Mouse (Mus musculus) neural tube, embryonic 12.5 days (tissue): ENCODE results near the gene Zbtb41. TPM values are rescaled to one million over a fixed set of nuclear protein-coding genes. Genes with fewer than 3 reads are reported as not detected.
A peak's percentile ranks its signal among the peaks of the same experiment; 100 is the strongest.
"Not testable (repeated sequence)": the region's sequence is repeated elsewhere in the genome, so short reads cannot be mapped to it uniquely, and the experiment has no call there.

Experiments
- ATAC-seq: fragments of 200-750 bp; cut with Nextera tagmentation; 2 replicates; pipeline ENCODE4 v1.8.0; 2017; ENCODE audit warnings: low read depth, mild to moderate bottlenecking, moderate TSS enrichment, moderate library complexity; ENCODE audit not compliant: low FRiP score
- H3K27ac ChIP-seq: fragments of 300-500 bp; sonication (generic); 2 replicates; pipeline ENCODE4 v1.5.1; 2016
- H3K27me3 ChIP-seq: fragments of 300-500 bp; sonication (generic); replicated peaks from 2 replicates; pipeline ENCODE4 v1.6.1; 2016; ENCODE audit warnings: mild to moderate bottlenecking
- H3K36me3 ChIP-seq: fragments of 300-500 bp; sonication (generic); 2 replicates; pipeline ENCODE4 v1.6.1; 2016; ENCODE audit warnings: mild to moderate bottlenecking
- H3K4me1 ChIP-seq: fragments of 300-500 bp; sonication (generic); 2 replicates; pipeline ENCODE4 v1.6.1; 2016
- H3K4me2 ChIP-seq: fragments of 300-500 bp; sonication (generic); replicated peaks from 2 replicates; pipeline ENCODE4 v1.6.1; 2016; ENCODE audit warnings: mild to moderate bottlenecking
- H3K4me3 ChIP-seq: fragments of 300-500 bp; sonication (generic); 2 replicates; pipeline ENCODE4 v1.5.1; 2016
- H3K9ac ChIP-seq: fragments of 300-500 bp; sonication (generic); 2 replicates; pipeline ENCODE4 v1.6.1; 2016; ENCODE audit warnings: mild to moderate bottlenecking
- H3K9me3 ChIP-seq: fragments of 300-500 bp; sonication (generic); 2 replicates; pipeline ENCODE4 v1.6.1; 2016; ENCODE audit warnings: mild to moderate bottlenecking
- WGBS: fragments of 180-500 bp; shearing (Covaris S2); methylation state at CpG from one replicate; pipeline ENCODE4 v1.1.7; 2016; 5-methylcytosine and 5-hydroxymethylcytosine counted together
- polyA plus RNA-seq: library from polyadenylated mRNA; unstranded; fragments of >200 nt; fragmentation: Nextera tagmentation; extraction: Ambion mirVana; gene quantifications from 2 replicates; pipeline ENCODE4 v1.2.1, GENCODE M21; 2016

Gene Zbtb41
- polyA plus RNA-seq, result 14.1 and 15.0 TPM in 2 replicates

GRCm38 (mm10) chr1:139421875-139422791, at the start of gene Zbtb41:
Gene Zbtb41 (plus strand): TSS chr1:139422288.
- peaks cover 31% of the 10 kb centered on the region for H3K4me1 ChIP-seq
- H3K4me3 ChIP-seq, result peak within 1 kb of the TSS; percentile 84
- H3K9ac ChIP-seq, result peak within 1 kb of the TSS; percentile 92
- under 1% methylated on average over 71 of the region's 88 CpGs for WGBS
- H3K4me2 ChIP-seq, result peak within 1 kb of the TSS; percentile 61
- peak within 1 kb of the TSS; percentile 82 for H3K27ac ChIP-seq
- peak; percentile 95 for ATAC-seq
- H3K9me3 ChIP-seq, result no peaks in the 10 kb centered on the region
- no peaks in the 10 kb centered on the region for H3K27me3 ChIP-seq
- H3K36me3 ChIP-seq, result 0 out of 2 replicates have a peak, but pooled peaks cover 3% of the 10 kb centered on the region

GRCm38 (mm10) chr1:139375900-139376299, 46.2 kb upstream of the Zbtb41 start:
- H3K9ac ChIP-seq, result no peak overlapping the region
- no peaks in the 10 kb centered on the region for H3K36me3 ChIP-seq
- ATAC-seq, result peak; percentile 67
- H3K4me3 ChIP-seq, result no peak overlapping the region
- no peaks in the 10 kb centered on the region for H3K27me3 ChIP-seq
- peak overlapping the region; percentile 44 for H3K4me2 ChIP-seq
- H3K4me1 ChIP-seq, result peaks cover 10% of the 10 kb centered on the region; the same call in 1 of the 2 replicates
- WGBS, result 17% methylated on average over 6 of the region's 6 CpGs
- no peak overlapping the region for H3K27ac ChIP-seq
- no peaks in the 10 kb centered on the region for H3K9me3 ChIP-seq

GRCm38 (mm10) chr1:139376638-139377286, 45.3 kb upstream of the Zbtb41 start, which contains the start of gene Crb1:
Gene Crb1 (minus strand): TSS chr1:139377100.
- H3K4me3 ChIP-seq, result peak within 1 kb of the TSS; percentile 21; the same call in 1 of the 2 replicates

GRCm38 (mm10) chr1:139378861-139379620, 43.0 kb upstream of the Zbtb41 start:
- no peak overlapping the region for H3K9ac ChIP-seq
- H3K27ac ChIP-seq, result no peak overlapping the region
- no peaks in the 10 kb centered on the region for H3K27me3 ChIP-seq
- peaks cover 10% of the 10 kb centered on the region; the same call in 1 of the 2 replicates for H3K4me1 ChIP-seq
- H3K36me3 ChIP-seq, result no peaks in the 10 kb centered on the region
- peak; percentile 49 for ATAC-seq
- no peaks in the 10 kb centered on the region for H3K9me3 ChIP-seq
- no peak overlapping the region for H3K4me3 ChIP-seq
- H3K4me2 ChIP-seq, result no peak overlapping the region
- 36% methylated on average over 11 of the region's 11 CpGs for WGBS

More at GRCm38 (mm10) chr1:139376638-139377286, 45.3 kb upstream of the Zbtb41 start, which contains the start of gene Crb1:
- Histone ChIP-seq H3K9me3 (no peaks in the 10 kb centered on the region), H3K27ac (no peak within 1 kb of the TSS), H3K9ac (no peak within 1 kb of the TSS), H3K4me2 (peak within 1 kb of the TSS; percentile 44), H3K36me3 (no peaks in the 10 kb centered on the region), H3K27me3 (no peaks in the 10 kb centered on the region), H3K4me1 (peaks cover 10% of the 10 kb centered on the region; the same call in 1 of the 2 replicates)
- 9% methylated on average over 5 of the region's 5 CpGs for WGBS
- ATAC-seq, result peak; percentile 63

- Histone ChIP-seq H3K27ac (no peak overlapping the region), H3K36me3 (no peaks in the 10 kb centered on the region), H3K27me3 (no peaks in the 10 kb centered on the region), H3K4me3 (no peak overlapping the region), H3K4me1 (peaks cover 10% of the 10 kb centered on the region; the same call in 1 of the 2 replicates), H3K9me3 (no peaks in the 10 kb centered on the region), H3K4me2 (no peak overlapping the region), H3K9ac (no peak overlapping the region)
- ATAC-seq, result peak; percentile 19
- WGBS, result 34% methylated on average over 4 of the region's 4 CpGs
Observed at GRCm38 (mm10) chr1:139379621-139379984, 42.5 kb upstream of the Zbtb41 start.

GRCm38 (mm10) chr1:139391747-139392146, 30.3 kb upstream of the Zbtb41 start:
- ATAC-seq, result peak; percentile 83
- H3K4me1 ChIP-seq, result 0 out of 2 replicates have a peak, but pooled peaks cover 3% of the 10 kb centered on the region
- no peak overlapping the region for H3K4me2 ChIP-seq
- H3K9ac ChIP-seq, result no peak overlapping the region
- no peak overlapping the region for H3K4me3 ChIP-seq
- no peaks in the 10 kb centered on the region for H3K9me3 ChIP-seq
- no peak overlapping the region for H3K27ac ChIP-seq
- H3K36me3 ChIP-seq, result no peaks in the 10 kb centered on the region
- 30% methylated on average over 2 of the region's 2 CpGs for WGBS
- H3K27me3 ChIP-seq, result no peaks in the 10 kb centered on the region

- no peaks in the 10 kb centered on the region for H3K9me3 ChIP-seq
- H3K27me3 ChIP-seq, result no peaks in the 10 kb centered on the region
- H3K36me3 ChIP-seq, result no peaks in the 10 kb centered on the region
- 0 out of 2 replicates have a peak, but pooled peaks cover 2% of the 10 kb centered on the region for H3K4me1 ChIP-seq
- no peak overlapping the region for H3K27ac ChIP-seq
- no peak overlapping the region for H3K4me2 ChIP-seq
- WGBS, result 56% methylated on average over 1 of the region's 1 CpGs
- H3K9ac ChIP-seq, result no peak overlapping the region
- no peak for ATAC-seq
- H3K4me3 ChIP-seq, result no peak overlapping the region
Observed at GRCm38 (mm10) chr1:139396589-139396988, 25.5 kb upstream of the Zbtb41 start.

- Histone ChIP-seq H3K36me3 (no peaks in the 10 kb centered on the region), H3K4me2 (no peak overlapping the region), H3K4me3 (no peak overlapping the region), H3K27me3 (no peaks in the 10 kb centered on the region), H3K9ac (no peak overlapping the region), H3K4me1 (no peaks in the 10 kb centered on the region), H3K27ac (no peak overlapping the region), H3K9me3 (no peaks in the 10 kb centered on the region)
- no peak for ATAC-seq
Observed at GRCm38 (mm10) chr1:139405766-139406165, 16.3 kb upstream of the Zbtb41 start.

GRCm38 (mm10) chr1:139407701-139408100, 14.4 kb upstream of the Zbtb41 start:
- H3K9me3 ChIP-seq, result no peaks in the 10 kb centered on the region
- no peak overlapping the region for H3K4me2 ChIP-seq
- 64% methylated on average over 5 of the region's 5 CpGs for WGBS

GRCm38 (mm10) chr1:139412365-139412764, 9.7 kb upstream of the Zbtb41 start:
- H3K27ac ChIP-seq, H3K9me3 ChIP-seq, H3K36me3 ChIP-seq, H3K27me3 ChIP-seq, ATAC-seq, H3K4me2 ChIP-seq, H3K4me3 ChIP-seq, H3K4me1 ChIP-seq, H3K9ac ChIP-seq: not testable (repeated sequence)
- WGBS, result 91% methylated on average over 2 of the region's 2 CpGs

More at GRCm38 (mm10) chr1:139407701-139408100, 14.4 kb upstream of the Zbtb41 start:
- no peak overlapping the region for H3K27ac ChIP-seq
- no peak overlapping the region for H3K9ac ChIP-seq
- no peak overlapping the region for H3K4me3 ChIP-seq
- no peaks in the 10 kb centered on the region for H3K4me1 ChIP-seq
- ATAC-seq, result no peak
- no peaks in the 10 kb centered on the region for H3K36me3 ChIP-seq
- no peaks in the 10 kb centered on the region for H3K27me3 ChIP-seq

GRCm38 (mm10) chr1:139413465-139413864, 8.6 kb upstream of the Zbtb41 start:
- ATAC-seq, result no peak
- Histone ChIP-seq H3K27ac (no peak overlapping the region), H3K9me3 (no peaks in the 10 kb centered on the region), H3K9ac (no peak overlapping the region), H3K36me3 (no peaks in the 10 kb centered on the region), H3K4me2 (no peak overlapping the region), H3K27me3 (no peaks in the 10 kb centered on the region), H3K4me3 (no peak overlapping the region), H3K4me1 (no peaks in the 10 kb centered on the region)
- 91% methylated on average over 3 of the region's 3 CpGs for WGBS
